Mouse (Mus musculus) testis, adult 2 months (tissue): ENCODE data around the gene Rasgef1b.

ENCODE experiments used
- CTCF ChIP-seq: fragments of 200-500 bp; IDR thresholded peaks from 2 replicates; pipeline ENCODE4 v1.5.1; 2012; ENCODE audit warnings: low read depth, mild to moderate bottlenecking, inconsistent platforms, low read length, moderate library complexity; ENCODE audit not compliant: control insufficient read depth, insufficient read depth, insufficient replicate concordance
- POLR2A ChIP-seq: fragments of 200-500 bp; IDR thresholded peaks from 2 replicates; pipeline ENCODE4 v1.6.1; 2012; ENCODE audit warnings: low read depth, mild to moderate bottlenecking, inconsistent platforms, low read length, moderate library complexity; ENCODE audit not compliant: control insufficient read depth

- TF ChIP-seq POLR2A (no peak), CTCF (no peak)
Observed at GRCm38 (mm10) chr5:99251379-99252202, 477.3 kb downstream of the Rasgef1b start.
